Mouse (Mus musculus): ENCODE measurements around the gene Matk.
"Not testable (repeated sequence)": the region's sequence is repeated elsewhere in the genome, so short reads cannot be mapped to it uniquely, and the experiment has no call there.

Gene Matk

DNA sequence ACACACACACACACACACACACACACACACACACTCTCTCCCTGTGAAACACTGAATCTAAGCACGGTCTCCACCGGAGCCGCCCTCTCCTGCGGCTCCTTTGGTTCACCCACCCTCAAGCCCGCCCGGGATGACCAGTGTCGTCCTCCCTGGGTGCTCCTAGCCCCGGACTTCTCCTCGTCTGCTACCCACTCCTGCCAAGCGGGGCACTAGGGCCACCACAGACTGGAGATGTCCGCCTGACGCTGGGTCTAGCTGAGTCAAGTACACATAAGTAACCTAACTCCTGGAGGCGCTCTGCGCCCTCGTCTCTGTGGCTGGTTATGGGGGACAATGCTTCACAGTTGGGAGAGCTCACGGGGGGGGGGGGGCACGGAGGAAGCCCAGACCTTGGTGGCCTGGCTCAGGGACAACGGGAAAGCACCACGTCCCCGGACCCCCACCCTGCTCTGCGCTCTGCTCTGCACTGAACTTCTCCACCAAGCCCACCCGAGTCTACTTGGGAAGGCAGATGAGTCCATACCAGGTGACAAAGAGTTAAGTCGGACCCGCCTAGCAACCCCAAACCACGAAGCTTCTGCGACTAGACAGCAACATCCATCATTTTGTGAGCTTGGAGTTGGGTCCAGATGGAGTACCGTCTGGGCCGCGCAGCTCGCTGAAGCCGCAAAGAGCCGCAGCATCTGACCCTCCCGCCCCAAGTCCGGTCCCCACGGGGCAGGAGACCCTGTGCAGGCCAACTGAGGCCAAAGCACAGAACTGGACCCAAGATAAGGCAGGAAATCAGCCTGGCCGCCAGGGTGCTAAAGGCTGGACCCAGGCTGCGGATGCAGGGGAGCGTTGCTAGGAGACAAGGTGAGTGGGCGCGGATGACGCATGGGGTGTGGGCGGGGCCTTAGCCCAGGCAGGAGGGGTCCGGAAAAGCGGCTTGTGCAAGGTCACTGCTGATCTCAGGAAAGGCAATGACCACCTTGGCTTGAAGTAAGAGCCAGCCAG lies at the start of gene Matk:
Gene Matk (plus strand): TSS at position 512 of the 996 bp plus-strand sequence.
- peak; percentile 74 for DNase-seq

DNA sequence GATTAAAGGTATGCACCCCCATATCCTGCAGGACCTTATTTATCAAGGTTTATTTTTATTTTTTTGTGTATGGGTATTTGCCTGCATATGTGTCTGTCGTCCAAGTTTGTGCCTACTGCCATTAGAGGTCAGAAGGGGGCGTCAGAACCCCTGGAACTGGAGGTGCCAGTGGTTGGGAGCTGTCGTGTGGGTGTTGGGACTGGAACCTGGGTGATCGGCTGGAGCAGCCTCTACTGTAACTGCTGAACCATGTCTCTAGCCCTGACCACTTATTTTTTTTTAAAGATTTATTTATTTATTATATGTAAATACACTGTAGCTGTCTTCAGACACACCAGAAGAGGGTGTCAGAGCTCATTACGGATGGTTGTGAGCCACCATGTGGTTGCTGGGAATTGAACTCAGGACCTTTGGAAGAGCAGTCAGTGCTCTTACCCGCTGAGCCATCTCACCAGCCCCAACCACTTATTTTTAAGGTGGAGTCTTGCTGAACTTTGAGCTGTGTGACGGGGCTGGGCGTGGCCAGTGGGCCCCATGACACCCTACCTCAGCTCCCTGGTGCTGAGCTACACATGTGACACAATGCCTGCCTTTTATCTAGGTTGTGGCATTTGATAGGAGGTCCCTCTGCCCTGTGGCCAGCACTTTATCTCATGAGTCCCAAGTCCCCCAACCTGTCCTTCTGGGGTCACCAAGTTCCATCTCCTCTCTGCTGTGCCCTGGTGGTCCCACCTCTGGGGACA lies 49.6 kb upstream of the Matk start:
- DNase-seq, result no peak

DNA sequence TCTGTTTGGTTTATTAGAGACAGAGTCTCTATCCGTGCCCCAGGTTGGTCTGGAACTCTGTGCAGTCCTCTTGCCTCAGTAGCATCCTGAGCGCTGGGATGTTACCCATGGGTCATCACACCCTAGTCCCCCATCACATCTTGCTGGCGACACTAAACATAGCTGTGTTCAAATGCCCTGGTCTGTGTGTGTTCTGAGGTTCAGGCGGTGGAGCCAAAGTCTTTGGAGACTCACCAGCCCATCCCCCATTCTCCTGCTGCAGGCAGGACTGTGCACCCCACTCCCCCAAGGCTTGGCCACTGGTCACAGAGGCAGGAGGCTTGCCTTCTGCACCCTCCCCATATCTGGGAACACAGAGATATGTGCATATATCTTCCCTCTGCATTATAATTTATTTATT lies 48.6 kb upstream of the Matk start:
- no peak for DNase-seq

DNA sequence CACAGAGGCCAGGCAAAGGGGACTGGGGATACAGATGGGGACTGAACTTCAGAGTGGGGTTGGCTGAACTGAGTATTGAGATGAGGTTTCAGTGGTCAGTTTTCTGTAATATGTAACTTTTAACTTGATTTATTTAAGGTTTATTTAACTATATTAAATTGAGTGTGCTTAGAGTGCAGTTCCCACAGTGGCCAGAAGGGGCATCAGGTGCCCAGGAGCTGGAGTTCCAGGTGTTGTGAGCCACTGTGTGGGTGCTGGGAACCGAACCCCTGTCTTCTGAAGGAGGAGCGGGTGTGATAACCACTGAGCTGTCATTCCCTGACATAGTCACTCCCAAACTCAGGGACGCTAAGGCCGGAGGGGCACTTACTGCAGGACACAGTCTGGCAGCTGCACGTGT lies 42.6 kb upstream of the Matk start:
- peak; percentile 47 for DNase-seq

DNA sequence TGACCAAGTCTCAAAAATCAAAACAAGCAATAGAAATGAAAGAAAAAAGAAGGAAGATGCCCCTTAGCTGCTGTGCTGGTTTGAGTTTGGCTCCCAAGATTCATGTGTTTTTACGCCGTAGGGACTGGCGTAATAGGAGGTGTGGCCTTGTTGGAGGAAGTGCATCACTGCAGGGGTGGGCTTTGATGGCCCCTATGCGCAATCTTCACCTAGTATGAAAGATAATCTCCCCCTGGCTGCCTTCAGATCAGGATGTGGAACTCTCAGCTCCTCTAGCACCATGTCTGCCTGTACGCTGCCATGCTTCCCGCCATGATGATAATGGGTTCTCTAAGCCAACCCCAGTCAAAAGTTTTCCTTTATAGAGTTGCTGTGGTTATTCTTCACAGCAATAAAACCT lies 36.5 kb upstream of the Matk start:
- DNase-seq, result no peak

DNA sequence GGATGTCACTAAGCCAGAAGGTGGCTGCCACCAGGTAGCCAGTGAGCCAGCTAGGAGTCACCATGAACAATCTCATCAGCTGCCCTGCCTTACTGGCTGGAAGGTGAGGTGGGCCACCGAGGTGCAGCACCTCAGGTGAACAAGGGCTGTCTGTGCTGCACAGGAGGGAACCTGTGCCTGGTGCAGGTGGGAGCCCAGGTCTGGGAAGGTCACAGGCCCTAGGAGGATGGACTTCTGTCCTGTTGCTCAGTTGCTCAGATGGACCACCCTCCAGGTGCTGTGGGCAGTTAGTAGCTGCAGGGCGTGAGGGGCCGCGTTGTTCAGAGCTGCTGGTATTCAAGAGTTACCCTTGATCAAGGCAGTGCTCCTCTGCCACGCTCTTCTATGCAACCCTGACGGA lies 35.9 kb upstream of the Matk start:
- DNase-seq, result no peak

DNA sequence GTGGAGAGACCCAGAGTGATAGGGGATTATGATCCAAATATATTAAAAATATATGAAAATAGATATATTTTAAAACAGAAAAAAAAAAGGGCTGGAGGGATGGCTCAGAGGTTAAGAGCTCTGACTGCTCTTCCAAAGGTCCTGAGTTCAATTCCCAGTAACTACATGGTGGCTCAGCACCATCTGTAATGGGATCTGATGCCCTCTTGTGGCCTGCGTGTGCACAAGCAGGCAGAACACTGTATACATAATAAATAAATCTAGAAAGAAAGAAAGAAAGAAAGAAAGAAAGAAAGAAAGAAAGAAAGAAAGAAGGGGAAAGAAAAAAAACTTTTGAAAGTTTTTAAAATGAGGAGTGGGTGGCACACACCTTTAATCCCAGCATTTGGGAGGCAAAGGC lies 35.5 kb upstream of the Matk start:
- DNase-seq, result peak; percentile 71

DNA sequence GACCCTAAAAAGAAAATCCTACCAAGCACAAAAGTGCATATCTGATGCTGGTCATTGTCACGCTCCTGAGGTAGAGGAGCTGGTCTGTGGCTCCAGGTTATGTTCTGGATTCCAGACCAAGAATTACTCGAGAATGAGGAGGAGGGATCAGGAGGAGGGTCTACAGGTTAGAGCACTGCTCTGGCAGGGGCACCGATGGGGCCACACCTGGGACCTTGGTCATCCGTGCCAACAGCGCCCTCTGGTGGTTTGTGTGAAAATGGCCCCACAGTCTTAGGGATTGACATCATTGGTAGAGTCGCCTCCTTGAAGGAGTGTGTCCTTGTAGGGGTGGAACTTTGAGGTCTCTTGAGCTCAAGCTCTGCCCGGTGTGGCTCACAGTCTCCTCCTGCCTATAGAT lies 34.8 kb upstream of the Matk start:
- peak; percentile 89 for DNase-seq

DNA sequence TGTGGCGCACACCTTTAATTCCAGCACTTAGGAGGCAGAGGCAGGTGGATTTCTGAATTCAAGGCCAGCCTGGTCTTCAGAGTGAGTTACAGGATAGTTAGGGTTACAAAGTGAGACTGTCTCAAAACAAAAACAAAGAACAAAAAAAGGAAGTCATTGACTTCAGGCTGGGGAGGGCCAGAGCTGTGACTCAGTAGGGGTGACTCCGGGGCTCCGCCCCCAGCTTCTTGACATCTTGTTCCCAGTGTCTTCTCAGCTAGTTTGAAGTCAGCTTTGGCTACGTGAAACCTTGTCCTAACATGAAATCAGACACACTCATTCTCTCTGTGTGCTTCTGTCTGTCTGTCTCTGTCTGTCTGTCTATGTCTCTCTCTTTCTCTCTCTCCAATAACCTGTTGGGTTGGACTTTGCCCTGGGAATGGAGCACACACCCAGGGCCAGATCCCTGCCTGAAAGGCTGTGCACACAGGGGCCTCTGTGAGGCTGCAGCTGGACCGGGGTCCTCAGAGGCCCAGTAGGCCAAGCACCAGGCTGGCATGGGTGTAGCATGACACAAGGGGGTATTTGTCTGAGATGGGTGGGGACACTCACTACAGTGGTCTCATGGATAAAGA lies 31.2 kb upstream of the Matk start:
- DNase-seq, result no peak

DNA sequence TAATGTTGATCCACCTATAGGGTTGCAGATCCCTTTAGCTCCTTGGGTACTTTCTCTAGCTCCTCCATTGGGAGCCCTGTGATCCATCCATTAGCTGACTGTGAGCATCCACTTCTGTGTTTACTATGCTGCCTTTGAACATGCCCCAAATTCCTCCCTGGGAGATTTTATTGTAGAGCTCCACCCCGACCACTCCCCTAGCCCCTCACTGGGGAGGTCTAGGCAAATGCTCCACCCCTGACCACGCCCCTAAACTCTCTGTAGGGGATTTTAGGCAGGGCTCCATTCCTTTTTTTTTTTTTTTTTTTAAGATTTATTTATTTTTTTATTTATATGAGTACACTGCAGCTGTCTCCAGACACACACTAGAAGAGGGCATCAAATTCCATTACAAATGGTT lies 29.0 kb upstream of the Matk start:
- not testable (repeated sequence) for DNase-seq

DNA sequence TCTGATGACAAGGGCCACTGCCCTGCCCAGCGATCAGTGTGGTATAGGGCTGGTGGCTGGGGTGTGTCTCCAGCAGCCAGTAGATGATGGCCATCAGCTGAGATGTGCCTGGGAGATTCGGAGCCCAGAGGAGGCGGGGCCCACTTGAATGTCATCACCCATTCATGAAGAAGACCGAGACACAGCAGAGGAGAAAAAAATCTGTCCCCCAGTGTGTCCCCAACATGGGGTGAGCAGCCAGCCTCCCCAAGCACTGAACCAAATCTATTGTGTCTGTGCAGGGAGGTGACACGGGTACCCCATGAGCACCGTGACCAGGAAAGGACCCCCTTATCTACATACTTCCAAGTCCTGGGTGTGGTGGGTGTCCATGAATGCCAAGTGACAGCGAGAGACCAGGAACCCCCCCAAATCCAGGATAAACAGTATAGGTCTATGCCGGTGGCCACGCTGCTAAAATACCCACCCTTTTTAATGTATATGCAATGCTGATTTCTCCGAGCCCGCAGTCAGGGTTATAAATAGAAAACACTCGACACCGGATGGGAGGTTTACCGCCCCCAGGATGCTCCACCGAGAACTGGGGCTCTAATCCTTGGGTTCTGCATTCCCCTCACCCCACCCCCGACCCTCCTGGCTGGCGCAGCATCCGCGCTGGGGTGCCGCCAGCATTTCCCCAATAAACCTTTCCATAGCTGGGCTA lies 22.8 kb upstream of the Matk start:
- DNase-seq, result peak; percentile 44

DNA sequence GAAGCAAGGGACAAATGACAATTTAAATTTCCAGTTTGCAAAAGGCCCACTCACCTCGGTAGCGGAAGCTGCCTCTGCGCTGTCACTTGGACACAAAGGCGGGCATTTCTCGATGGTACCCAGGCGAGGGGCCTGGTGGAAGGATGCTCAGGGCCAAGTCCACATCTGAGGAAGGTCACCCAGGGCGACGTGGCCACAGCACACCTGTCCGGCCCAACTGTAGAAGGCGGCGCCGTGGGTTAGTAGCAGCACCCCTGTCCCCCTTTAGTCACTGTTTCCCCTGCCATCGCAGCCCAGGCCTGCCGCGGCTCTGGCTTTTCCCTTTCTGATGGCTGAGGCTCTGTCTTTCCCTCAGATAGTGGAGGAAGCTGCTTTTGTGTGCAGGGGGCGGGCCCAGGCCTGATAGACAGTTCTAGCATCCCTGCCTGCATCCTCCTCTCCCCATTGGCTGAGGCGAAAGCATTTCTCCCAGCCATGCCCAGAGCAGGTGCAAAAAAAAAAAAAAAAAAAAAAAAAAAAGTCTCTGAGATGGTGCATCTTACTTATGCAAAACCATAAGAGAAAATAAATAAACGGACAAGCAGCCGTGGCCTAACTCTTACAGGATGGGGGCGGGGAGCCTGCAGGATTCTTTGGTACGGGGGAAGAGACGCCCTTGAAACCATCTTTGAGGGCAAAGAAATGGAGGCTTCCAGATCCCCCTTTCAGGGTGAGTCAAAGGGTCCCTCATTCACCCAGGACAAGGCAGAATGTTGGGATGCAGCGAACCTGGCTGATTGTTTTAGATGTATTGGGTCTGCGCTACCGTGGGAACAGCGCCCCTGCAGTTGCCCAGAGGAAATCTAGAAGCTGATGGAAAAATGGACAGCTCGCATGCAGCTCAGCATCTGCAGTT lies 22.1 kb upstream of the Matk start, which contains the start of gene Atcay:
Gene Atcay (minus strand): TSS at position 396 of the 895 bp plus-strand sequence.
- peak; percentile 66 for DNase-seq

DNA sequence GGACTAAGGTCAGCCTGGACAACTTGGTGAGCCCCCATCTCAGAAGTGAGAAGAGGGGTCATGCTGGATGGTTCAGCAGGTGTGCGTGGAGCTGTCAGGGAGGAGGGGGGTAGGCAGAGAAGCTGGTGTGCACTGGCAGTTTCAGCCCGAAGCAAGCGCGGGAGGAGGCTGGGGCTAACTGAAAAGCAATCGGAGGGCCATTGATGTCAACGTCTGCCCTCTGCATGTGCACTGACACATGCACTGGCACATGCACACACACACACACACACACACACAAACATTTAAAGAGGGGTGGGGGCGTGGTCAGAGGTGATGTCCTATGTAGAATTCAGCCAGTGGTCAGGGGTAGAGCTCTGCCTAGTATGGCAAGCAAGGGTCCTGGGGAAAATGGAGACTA lies 21.3 kb upstream of the Matk start:
- peak; percentile 22 for DNase-seq

DNA sequence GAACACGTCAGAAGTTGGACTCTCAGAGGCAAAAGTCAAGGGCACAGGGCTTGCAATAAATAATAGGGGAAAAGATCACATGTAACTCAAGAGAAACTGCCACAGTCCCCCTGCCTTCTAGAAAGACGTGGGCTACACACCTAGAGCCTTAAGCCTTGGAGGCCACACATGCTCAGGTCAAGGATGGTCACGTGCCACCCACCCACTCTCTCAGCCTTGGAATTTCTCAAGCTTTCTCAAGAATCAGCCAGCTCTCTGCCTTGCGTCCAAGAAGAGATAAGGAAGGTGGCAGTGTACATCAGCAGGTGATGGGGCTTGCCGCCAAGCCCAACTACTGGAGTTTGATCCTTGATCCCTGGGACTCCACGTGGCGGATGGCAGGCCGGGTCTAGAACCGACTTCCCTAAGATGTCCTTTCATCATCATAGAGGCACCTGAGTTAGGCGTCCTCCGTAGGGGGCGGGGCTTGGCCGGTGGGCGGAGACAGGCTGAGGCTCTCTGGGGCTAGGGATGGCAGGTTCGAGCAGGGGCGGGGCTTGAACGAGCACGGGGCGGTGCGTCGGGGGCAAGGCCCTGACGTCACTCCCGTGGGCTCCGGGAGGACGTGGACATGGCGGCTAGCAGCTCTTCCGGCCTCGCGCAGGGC lies 20.0 kb upstream of the Matk start, which contains the start of gene Zfr2:
Gene Zfr2 (plus strand): TSS at position 576 of the 646 bp plus-strand sequence.
- peak; percentile 98 for DNase-seq

DNA sequence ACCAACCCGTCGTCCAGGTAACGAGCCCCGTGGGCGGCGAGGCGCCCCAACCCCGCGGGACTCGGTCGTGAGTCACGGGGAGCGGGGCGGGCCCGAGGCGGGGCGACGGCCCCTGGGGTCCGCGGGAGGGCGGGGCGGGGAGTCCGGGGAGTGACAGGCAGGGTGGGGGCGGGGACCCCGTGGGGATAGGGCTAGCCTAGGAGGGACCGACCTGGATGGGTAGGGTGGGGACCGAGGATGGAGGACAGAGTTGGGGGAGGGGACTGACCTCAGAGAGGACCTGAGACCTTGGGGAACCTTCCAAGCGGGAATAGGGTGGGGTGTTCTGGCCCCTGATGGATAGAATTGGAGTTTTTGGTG lies 19.5 kb upstream of the Matk start:
- no peak for DNase-seq

DNA sequence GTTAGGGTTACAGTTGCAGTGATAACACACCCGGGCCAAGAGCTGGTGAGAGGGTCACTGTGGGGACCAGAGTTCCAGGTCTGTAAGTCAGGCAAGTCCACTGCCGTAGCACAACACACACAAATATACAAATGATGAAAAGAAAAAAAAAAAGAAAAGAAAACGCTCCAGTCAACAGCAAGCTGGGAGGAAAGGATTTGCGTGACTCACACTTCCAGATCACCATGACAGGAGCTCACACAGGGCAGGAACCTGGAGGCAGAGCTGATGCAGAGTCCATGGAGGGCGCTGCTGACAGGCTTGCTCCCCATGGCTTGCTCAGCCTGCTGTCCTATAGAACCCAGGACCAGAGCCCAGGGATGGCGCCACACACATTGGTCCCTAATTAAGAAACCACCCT lies 18.5 kb upstream of the Matk start:
- peak; percentile 12 for DNase-seq

DNA sequence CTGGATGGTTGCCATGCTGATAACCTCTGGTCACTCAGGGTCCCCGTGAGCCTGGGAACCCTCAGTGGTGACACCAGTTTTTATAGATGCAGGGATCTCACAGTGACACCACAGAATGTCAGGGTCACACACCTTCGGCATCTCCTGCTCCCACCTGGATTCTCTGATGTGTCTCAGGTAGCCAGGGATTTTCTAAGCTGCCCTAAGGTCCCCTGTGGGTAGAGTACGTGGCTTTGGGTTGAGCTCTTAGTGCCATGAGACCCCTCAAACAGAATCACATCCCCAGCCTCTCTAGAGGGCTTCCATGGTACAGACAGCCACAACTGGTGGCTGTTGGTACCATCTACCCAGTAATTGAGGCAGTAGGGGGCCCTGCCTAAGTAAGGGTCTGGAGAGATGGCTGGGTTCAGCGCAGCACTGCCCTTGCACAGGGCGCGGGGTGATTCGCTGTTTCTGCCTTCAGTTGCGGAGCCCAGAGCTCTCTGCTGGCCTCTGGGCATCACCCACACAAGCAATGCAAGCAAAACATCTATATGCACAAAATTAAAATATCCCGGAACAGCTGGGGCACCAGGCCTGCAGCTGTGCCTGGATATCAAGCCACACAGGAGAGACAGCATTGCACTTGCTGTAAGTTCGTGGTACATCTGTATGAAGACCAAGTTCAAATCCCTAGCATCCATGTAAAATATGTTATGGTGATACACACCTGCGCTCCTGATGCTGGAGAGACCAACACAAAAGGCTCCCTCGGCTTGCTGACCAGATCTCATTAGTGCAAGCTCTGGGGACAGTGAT lies 16.1 kb upstream of the Matk start:
- peak; percentile 6 for DNase-seq

DNA sequence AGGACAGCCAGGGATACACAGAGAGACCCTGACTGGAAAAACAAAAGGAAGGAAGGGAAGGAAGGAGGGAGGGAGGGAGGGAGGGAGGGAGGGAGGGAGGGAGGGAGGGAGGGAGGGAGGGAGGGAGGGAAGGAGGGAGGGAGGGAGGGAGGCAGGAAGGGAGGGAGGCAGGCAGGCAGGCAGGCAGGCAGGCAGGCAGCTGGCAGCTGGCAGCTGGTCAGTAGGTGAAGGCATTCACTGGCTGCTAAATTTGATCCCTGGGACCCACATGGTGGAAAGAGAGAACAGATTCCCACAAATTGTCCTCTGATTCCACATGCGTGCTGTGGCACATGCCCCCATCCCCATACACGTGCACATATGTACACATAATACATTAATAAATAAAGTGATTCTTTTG lies 14.1 kb upstream of the Matk start:
- no peak for DNase-seq

DNA sequence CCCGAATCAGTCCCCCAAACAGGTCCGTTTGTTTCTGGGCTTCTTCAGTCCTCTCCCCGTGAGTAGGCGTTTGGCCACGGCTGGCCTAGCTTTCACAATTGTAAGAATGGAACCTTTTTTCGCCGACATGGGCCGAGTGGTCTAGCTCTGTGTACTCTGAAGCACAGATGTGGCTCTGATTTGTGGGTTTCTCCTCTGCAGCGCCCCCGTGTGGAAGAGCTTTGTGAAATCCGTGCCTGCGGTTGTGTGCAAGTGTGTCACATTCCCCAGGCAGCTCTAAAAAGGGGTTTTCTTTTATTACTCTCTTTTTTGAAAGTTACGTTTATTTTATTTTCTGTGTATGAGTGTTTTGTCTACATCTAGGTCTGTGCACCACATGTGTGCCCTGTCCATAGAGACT lies 11.9 kb upstream of the Matk start:
- peak; percentile 92 for DNase-seq

DNA sequence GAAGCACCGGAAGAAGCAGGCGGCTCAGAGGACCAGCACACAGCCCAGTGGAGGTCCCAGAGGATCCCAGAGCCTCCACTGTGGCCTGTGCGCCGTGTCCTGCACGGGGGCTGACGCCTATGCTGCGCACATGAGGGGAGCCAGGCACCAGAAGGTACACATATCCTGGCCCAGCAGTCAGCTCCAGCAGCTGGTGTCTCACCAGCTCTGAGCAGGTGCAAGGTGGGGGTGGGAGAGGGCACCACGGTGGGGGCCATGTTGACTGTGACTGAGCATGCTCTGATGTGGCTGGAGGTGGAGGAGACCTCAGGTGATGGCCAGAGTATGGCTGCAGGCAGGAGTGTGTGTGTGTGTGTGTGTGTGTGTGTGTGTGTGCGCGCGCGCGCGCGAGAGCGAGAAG lies 10.7 kb upstream of the Matk start:
- DNase-seq, result peak; percentile 64

All from thymus, postnatal 4 days (tissue).